Mouse (Mus musculus): Measurements from ENCODE around the gene Tln2.

GRCm38 (mm10) chr9:67265513-67265912 lies 294.0 kb downstream of the Tln2 start:
- TF ChIP-seq CTCF (IDR thresholded peaks at IDR 0.05; ENCODE audit: insufficient read depth, low read depth, low read length) (no peak), POLR2A (IDR thresholded peaks at IDR 0.05; ENCODE audit: insufficient read depth, low read depth, low read length) (no peak)

All from olfactory bulb, adult 2 months (tissue).